Mouse (Mus musculus) ES-Bruce4 (cell line): ENCODE measurements around the gene Ksr2. TPM values are rescaled to one million over a fixed set of nuclear protein-coding genes. Genes with fewer than 3 reads are reported as not detected.

ENCODE experiments used
- H3K27ac ChIP-seq: 2 replicates; pipeline ENCODE4 v1.5.1; 2012; ENCODE audit warnings: low read length, inconsistent platforms; ENCODE audit not compliant: insufficient read depth
- H3K27me3 ChIP-seq: 2 replicates; pipeline ENCODE4 v1.6.1; 2012; ENCODE audit warnings: mild to moderate bottlenecking, low read length, inconsistent platforms; ENCODE audit not compliant: control insufficient read depth, poor library complexity, insufficient read depth, severe bottlenecking
- H3K36me3 ChIP-seq: 2 replicates; pipeline ENCODE4 v1.6.1; 2012; ENCODE audit warnings: inconsistent platforms, mild to moderate bottlenecking, low read length, moderate library complexity; ENCODE audit not compliant: control insufficient read depth, poor library complexity, insufficient read depth, severe bottlenecking
- H3K4me1 ChIP-seq: one replicate; pipeline ENCODE4 v1.8.1; 2011; ENCODE audit warnings: low read length; ENCODE audit not compliant: control insufficient read depth, insufficient read depth
- H3K4me3 ChIP-seq: 2 replicates; pipeline ENCODE4 v1.5.1; 2011; ENCODE audit warnings: low read depth, mild to moderate bottlenecking, low read length
- H3K9ac ChIP-seq: 2 replicates; pipeline ENCODE4 v1.6.1; 2012; ENCODE audit warnings: low read depth, mild to moderate bottlenecking, inconsistent platforms; ENCODE audit not compliant: poor library complexity, severe bottlenecking
- H3K9me3 ChIP-seq: replicated peaks from 2 replicates; pipeline ENCODE4 v1.6.1; 2012; ENCODE audit warnings: mild to moderate bottlenecking, low read length, inconsistent platforms; ENCODE audit not compliant: control insufficient read depth, poor library complexity, insufficient read depth, severe bottlenecking
- CTCF ChIP-seq: IDR thresholded peaks from one replicate; pipeline ENCODE4 v1.8.1; 2011; ENCODE audit warnings: low read depth, low read length
- EP300 ChIP-seq: IDR thresholded peaks from 2 replicates; pipeline ENCODE4 v1.6.1; 2011; ENCODE audit warnings: low read depth, low read length; ENCODE audit not compliant: insufficient read depth
- POLR2A ChIP-seq: IDR thresholded peaks from one replicate; pipeline ENCODE4 v1.8.1; 2011; ENCODE audit warnings: low read length; ENCODE audit not compliant: insufficient read depth
- polyA plus RNA-seq: library from polyadenylated mRNA; stranded (reverse); fragments of >200 nt; gene quantifications from 2 replicates; pipeline ENCODE4 v1.2.4, GENCODE M21; 2011; ENCODE audit warnings: low read depth; ENCODE audit not compliant: missing spikeins, insufficient read depth, insufficient read length

Ksr2 gene
- polyA plus RNA-seq, 1 experiment: 1.3 TPM

DNA sequence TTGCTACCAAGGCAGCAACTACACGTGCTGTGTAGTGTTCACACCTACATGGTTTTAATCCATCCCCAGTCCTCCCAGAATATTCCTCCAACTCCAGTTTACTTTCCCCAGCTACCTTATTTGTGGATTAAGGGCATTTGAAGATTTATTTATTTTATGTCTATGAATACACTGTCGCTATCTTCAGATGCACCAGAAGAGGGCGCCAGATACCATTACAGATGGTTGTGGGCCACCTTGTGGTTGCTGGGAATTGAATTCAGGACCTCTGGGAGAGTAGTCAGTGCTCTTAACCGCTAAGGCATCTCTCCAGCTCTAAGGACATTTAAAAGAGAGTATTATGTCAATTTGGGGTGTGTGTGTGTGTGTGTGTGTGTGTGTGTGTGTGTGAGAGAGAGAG, 108.7 kb downstream of the Ksr2 start:
- Histone ChIP-seq H3K27ac (no peak overlapping the region), H3K36me3 (no peaks in the 10 kb centered on the region), H3K9me3 (no peaks in the 10 kb centered on the region), H3K27me3 (no peaks in the 10 kb centered on the region), H3K4me1 (no peaks in the 10 kb centered on the region), H3K4me3 (no peak overlapping the region), H3K9ac (no peak overlapping the region)
- TF ChIP-seq CTCF (peak; percentile 18), EP300 (no peak)

GRCm38 (mm10) chr5:117523010-117523409, 109.2 kb downstream of the Ksr2 start:
- no peak overlapping the region for H3K27ac ChIP-seq
- no peaks in the 10 kb centered on the region for H3K9me3 ChIP-seq
- TF ChIP-seq POLR2A: no peak
- H3K4me3 ChIP-seq: no peak overlapping the region
- no peaks in the 10 kb centered on the region for H3K27me3 ChIP-seq
- H3K9ac ChIP-seq: no peak overlapping the region
- no peaks in the 10 kb centered on the region for H3K4me1 ChIP-seq
- H3K36me3 ChIP-seq: no peaks in the 10 kb centered on the region

- Histone ChIP-seq H3K4me3 (no peak overlapping the region), H3K27ac (no peak overlapping the region), H3K9me3 (no peaks in the 10 kb centered on the region), H3K4me1 (peaks cover 4% of the 10 kb centered on the region), H3K9ac (no peak overlapping the region), H3K36me3 (no peaks in the 10 kb centered on the region), H3K27me3 (no peaks in the 10 kb centered on the region)
- no peak for TF ChIP-seq POLR2A
- TF ChIP-seq CTCF: no peak
- no peak for TF ChIP-seq EP300
These were observed 117.2 kb downstream of the Ksr2 start for GRCm38 (mm10) chr5:117530991-117531390.

DNA sequence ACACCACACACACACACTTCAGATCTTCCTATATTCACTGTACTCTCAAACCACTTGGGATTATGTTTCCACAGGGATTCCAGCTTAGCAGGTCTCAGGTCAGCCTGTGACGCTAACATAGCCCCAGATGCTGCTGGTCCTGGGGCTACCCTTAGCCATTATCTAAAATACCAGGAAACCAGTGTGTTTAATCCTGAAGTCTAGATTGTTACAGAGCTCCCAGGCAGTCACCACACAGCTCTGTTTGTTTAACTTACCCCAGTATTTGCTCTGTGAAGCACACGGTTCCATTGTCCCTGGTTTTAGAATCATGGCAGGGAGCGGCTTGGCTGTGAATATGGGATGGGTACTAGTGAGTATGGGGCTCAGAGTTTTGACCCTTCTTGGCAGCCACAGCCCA, 125.4 kb downstream of the Ksr2 start:
- no peaks in the 10 kb centered on the region for H3K9me3 ChIP-seq
- no peaks in the 10 kb centered on the region for H3K4me1 ChIP-seq
- no peaks in the 10 kb centered on the region for H3K36me3 ChIP-seq
- no peak overlapping the region for H3K9ac ChIP-seq
- H3K27me3 ChIP-seq: no peaks in the 10 kb centered on the region
- no peak overlapping the region for H3K27ac ChIP-seq
- no peak overlapping the region for H3K4me3 ChIP-seq
- TF ChIP-seq EP300 (no peak), POLR2A (no peak), CTCF (no peak)

- Histone ChIP-seq H3K27me3 (no peaks in the 10 kb centered on the region), H3K4me3 (no peak overlapping the region), H3K27ac (no peak overlapping the region), H3K4me1 (no peaks in the 10 kb centered on the region), H3K9me3 (no peaks in the 10 kb centered on the region), H3K36me3 (no peaks in the 10 kb centered on the region), H3K9ac (no peak overlapping the region)
- TF ChIP-seq EP300 (no peak), CTCF (no peak), POLR2A (no peak)
These were observed 127.9 kb downstream of the Ksr2 start for GRCm38 (mm10) chr5:117541654-117542053.

- Histone ChIP-seq H3K36me3 (no peaks in the 10 kb centered on the region), H3K9me3 (no peaks in the 10 kb centered on the region), H3K9ac (no peak overlapping the region), H3K27ac (no peak overlapping the region), H3K4me1 (no peaks in the 10 kb centered on the region), H3K4me3 (no peak overlapping the region), H3K27me3 (no peaks in the 10 kb centered on the region)
- no peak for TF ChIP-seq POLR2A
- no peak for TF ChIP-seq EP300
- no peak for TF ChIP-seq CTCF
These were observed 133.0 kb downstream of the Ksr2 start for GRCm38 (mm10) chr5:117546694-117547268.
